Mouse (Mus musculus): ENCODE measurements at regions not wholly inside any gene's neighbourhood (a gene's known extent, or its start where the extent isn't known, plus 50 kb on each side); places are given as distances from the start of the nearest gene placed in this dataset.

DNA sequence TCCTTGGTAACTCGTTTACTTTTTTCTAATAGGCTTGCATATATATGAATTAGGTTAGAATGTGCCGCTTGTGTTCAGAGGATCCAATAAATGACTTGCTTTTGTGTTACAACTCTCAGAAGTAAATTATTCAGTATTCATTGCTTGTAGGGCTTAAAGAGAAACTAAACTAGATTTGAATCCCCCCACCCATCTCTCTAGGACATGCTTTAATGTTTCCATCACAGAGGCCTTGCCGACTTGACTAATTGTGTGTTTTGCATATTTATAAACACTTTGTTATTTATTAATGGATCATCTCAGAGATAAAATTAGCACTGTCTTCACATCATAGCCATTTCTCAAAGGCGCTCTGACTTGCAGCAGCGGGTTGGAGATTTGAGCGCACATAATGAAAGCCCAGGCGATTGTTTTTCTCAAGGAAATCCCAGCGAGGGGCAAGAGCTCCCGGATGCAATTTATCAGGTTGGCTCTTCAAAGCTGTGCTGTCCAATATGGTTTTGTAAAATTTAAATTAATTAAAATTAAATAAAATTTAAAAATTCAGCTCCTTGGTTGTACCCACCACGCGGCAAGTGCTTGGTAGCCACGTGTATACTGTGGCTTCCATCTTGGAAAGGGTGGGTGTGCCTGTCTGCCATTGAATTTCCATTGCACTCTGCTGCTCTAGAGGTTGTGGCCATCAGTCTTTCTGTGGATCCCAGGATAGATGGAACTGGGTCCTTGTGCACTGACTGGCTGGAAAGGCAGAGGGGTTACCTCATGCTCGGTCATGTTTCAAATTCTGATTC, 132.0 kb downstream of the St8sia2 start:
- no peak overlapping the region for H3K4me2 ChIP-seq (replicated peaks; ENCODE audit: low read depth, low read length)
- ATAC-seq (ENCODE audit: low FRiP score) (no peak), DNase-seq (ENCODE audit: low spot score) (no peak)
- 90% methylated on average over 13 of the region's 13 CpGs for WGBS
- no peaks in the 10 kb centered on the region for H3K9me3 ChIP-seq (ENCODE audit: control insufficient read depth, low read length)
- no peaks in the 10 kb centered on the region for H3K27me3 ChIP-seq (ENCODE audit: control insufficient read depth, insufficient read depth, low read length)
- H3K4me1 ChIP-seq (replicated peaks; ENCODE audit: control insufficient read depth, insufficient read depth, low read length): no peaks in the 10 kb centered on the region
- no peak overlapping the region for H3K27ac ChIP-seq (ENCODE audit: low read depth, low read length)
- H3K4me3 ChIP-seq (ENCODE audit: low read depth, low read length): no peak overlapping the region
- H3K9ac ChIP-seq (ENCODE audit: low read depth, low read length): no peak overlapping the region
- H3K36me3 ChIP-seq (ENCODE audit: control insufficient read depth, insufficient read depth, low read length): no peaks in the 10 kb centered on the region

GRCm38 (mm10) chr7:73886152-73886551, 127.3 kb downstream of the St8sia2 start:
- DNase-seq (ENCODE audit: low spot score): no peak
- WGBS: 60% methylated on average over 7 of the region's 7 CpGs

More at GRCm38 (mm10) chr7:73886152-73886551, 127.3 kb downstream of the St8sia2 start:
- Histone ChIP-seq H3K9me3 (ENCODE audit: control insufficient read depth, low read length) (no peaks in the 10 kb centered on the region), H3K4me2 (replicated peaks; ENCODE audit: low read depth, low read length) (no peak overlapping the region), H3K27me3 (ENCODE audit: control insufficient read depth, insufficient read depth, low read length) (no peaks in the 10 kb centered on the region), H3K4me1 (replicated peaks; ENCODE audit: control insufficient read depth, insufficient read depth, low read length) (no peaks in the 10 kb centered on the region), H3K4me3 (ENCODE audit: low read depth, low read length) (no peak overlapping the region), H3K36me3 (ENCODE audit: control insufficient read depth, insufficient read depth, low read length) (no peaks in the 10 kb centered on the region), H3K9ac (ENCODE audit: low read depth, low read length) (no peak overlapping the region), H3K27ac (ENCODE audit: low read depth, low read length) (no peak overlapping the region)
- ATAC-seq (ENCODE audit: low FRiP score): no peak
